Mouse (Mus musculus) intestine, postnatal 0 days (tissue): ENCODE measurements at regions not wholly inside any gene's neighbourhood (a gene's known extent, or its start where the extent isn't known, plus 50 kb on each side); places are given as distances from the start of the nearest gene placed in this dataset.

Experiments
- ATAC-seq: fragments of 200-750 bp; cut with Nextera tagmentation; 2 replicates; pipeline ENCODE4 v1.8.0; 2017; ENCODE audit warnings: mild to moderate bottlenecking, moderate TSS enrichment, moderate library complexity
- H3K27ac ChIP-seq: fragments of 300-500 bp; sonication (generic); 2 replicates; pipeline ENCODE4 v1.5.1; 2014; ENCODE audit warnings: mild to moderate bottlenecking, low read depth, low read length, moderate library complexity
- H3K27me3 ChIP-seq: fragments of 300-500 bp; sonication (generic); replicated peaks from 2 replicates; pipeline ENCODE4 v1.6.1; 2014; ENCODE audit warnings: low read length, mixed read lengths; ENCODE audit not compliant: control insufficient read depth, insufficient read depth
- H3K36me3 ChIP-seq: fragments of 300-500 bp; sonication (generic); 2 replicates; pipeline ENCODE4 v1.6.1; 2014; ENCODE audit warnings: mild to moderate bottlenecking, moderate library complexity; ENCODE audit not compliant: control insufficient read depth, insufficient read depth
- H3K4me1 ChIP-seq: fragments of 300-500 bp; sonication (generic); replicated peaks from 2 replicates; pipeline ENCODE4 v1.6.1; 2014; ENCODE audit warnings: antibody characterized with exemption, low read length, mixed read lengths; ENCODE audit not compliant: control insufficient read depth, insufficient read depth
- H3K4me2 ChIP-seq: fragments of 300-500 bp; sonication (generic); replicated peaks from 2 replicates; pipeline ENCODE4 v1.6.1; 2014; ENCODE audit warnings: low read depth, mild to moderate bottlenecking, moderate library complexity
- H3K4me3 ChIP-seq: fragments of 300-500 bp; sonication (generic); 2 replicates; pipeline ENCODE4 v1.5.1; 2014; ENCODE audit warnings: low read depth, low read length
- H3K9ac ChIP-seq: fragments of 300-500 bp; sonication (generic); 2 replicates; pipeline ENCODE4 v1.6.1; 2014; ENCODE audit warnings: mild to moderate bottlenecking, low read depth, low read length
- H3K9me3 ChIP-seq: fragments of 300-500 bp; sonication (generic); 2 replicates; pipeline ENCODE4 v1.6.1; 2016; ENCODE audit warnings: mixed run types; ENCODE audit not compliant: control insufficient read depth
- CTCF ChIP-seq: sonication (generic); IDR thresholded peaks from 2 replicates; pipeline ENCODE4 v1.5.1; 2016; ENCODE audit warnings: low read depth, mild to moderate bottlenecking, control low read depth, antibody characterized with exemption, moderate library complexity
- WGBS: fragments of 180-500 bp; shearing (Covaris S2); extraction: QIAGEN DNeasy Blood & Tissue Kit; methylation state at CpG from one replicate; pipeline ENCODE4 v1.1.7; 2014; 5-methylcytosine and 5-hydroxymethylcytosine counted together

DNA sequence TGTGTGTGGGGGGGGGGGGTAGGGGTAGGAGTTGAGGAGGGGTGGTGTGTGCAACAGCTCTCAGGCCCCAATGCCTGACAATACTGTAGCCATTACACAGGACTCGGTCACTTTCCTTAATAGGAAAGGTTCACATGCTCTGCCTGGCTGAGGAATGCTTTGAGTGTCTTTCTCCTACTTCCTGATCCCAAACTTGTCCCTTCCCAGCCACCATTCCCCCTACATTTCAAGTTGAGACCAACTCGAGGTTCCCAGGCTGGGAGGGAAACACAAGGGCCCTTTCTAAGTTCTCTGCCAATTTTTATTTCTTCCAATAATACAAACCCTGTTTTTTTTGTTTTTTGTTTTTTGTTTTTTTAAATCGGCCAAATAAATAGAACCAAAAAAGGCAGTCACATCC lies 264.6 kb downstream of the Gm45692 start:
- H3K9ac ChIP-seq = no peak overlapping the region
- H3K27me3 ChIP-seq = no peaks in the 10 kb centered on the region
- H3K4me3 ChIP-seq = no peak overlapping the region
- no peak overlapping the region for H3K27ac ChIP-seq
- ATAC-seq = no peak
- WGBS = 36% methylated on average over 3 of the region's 3 CpGs
- H3K4me1 ChIP-seq = no peaks in the 10 kb centered on the region
- no peak for TF ChIP-seq CTCF
- no peaks in the 10 kb centered on the region for H3K9me3 ChIP-seq
- no peaks in the 10 kb centered on the region for H3K36me3 ChIP-seq
- no peak overlapping the region for H3K4me2 ChIP-seq

DNA sequence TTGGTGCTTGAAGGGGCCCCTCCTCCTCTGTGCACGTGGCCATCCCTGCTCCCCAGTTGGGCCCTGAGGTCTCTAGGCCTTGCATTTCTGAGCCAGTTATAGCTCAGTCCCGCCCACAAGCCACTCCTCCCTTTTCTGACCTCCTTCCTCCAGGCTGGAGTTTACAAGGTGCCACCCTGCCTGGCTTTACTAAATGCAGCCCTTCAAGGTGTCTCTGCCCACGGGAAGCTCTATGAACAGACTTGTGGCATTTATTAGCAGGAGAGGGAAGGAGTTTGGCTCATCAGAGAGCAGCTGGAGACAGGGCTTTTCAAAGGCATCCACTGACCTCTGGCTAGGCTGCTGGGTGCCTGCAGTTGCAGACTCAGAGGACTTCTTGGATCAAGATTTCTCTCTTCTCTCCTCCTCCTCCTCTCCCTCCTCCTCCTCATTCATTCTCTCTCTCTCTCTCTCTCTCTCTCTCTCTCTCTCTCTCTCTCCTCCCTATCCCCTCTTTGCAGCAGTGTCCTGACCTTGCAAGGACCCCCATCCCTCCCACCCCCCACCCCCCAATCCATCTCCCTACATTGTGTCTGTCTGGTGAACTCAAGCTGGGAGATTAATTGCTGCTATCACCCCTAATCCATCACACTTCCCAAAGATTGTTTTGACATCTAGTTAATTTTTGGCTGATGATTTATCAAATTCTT lies 265.1 kb downstream of the Gm45692 start:
- H3K9me3 ChIP-seq = no peaks in the 10 kb centered on the region
- H3K36me3 ChIP-seq = no peaks in the 10 kb centered on the region
- H3K27me3 ChIP-seq = no peaks in the 10 kb centered on the region
- H3K9ac ChIP-seq = no peak overlapping the region
- WGBS = 11% methylated on average over 3 of the region's 3 CpGs
- no peak for TF ChIP-seq CTCF
- H3K27ac ChIP-seq = no peak overlapping the region
- no peak overlapping the region for H3K4me3 ChIP-seq
- H3K4me1 ChIP-seq = no peaks in the 10 kb centered on the region
- ATAC-seq = 0 out of 2 replicates have a peak, but pooled peaks have one; percentile 43
- H3K4me2 ChIP-seq = no peak overlapping the region

DNA sequence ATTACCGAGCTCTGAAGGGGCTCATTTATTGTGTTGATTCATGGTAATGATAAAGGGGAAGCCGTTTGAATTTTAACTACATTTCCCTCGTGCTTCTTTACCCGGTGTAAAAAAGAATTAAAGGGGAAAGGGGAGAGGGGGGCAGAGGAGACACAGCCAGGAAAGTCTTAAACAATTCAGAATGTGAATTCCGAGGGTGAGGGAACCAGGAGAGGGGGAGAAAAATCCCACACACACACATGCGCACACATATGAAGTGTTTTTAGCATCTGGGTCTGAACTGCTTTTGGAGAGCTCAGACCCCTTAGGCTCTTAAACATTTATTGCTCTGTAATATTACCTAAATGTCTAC lies 265.6 kb downstream of the Gm45692 start:
- Histone ChIP-seq H3K4me1 (no peaks in the 10 kb centered on the region), H3K9me3 (no peaks in the 10 kb centered on the region), H3K9ac (no peak overlapping the region), H3K27me3 (no peaks in the 10 kb centered on the region), H3K4me3 (no peak overlapping the region), H3K36me3 (no peaks in the 10 kb centered on the region), H3K27ac (no peak overlapping the region), H3K4me2 (no peak overlapping the region)
- TF ChIP-seq CTCF = no peak
- ATAC-seq = no peak
- 12% methylated on average over 6 of the region's 6 CpGs for WGBS

DNA sequence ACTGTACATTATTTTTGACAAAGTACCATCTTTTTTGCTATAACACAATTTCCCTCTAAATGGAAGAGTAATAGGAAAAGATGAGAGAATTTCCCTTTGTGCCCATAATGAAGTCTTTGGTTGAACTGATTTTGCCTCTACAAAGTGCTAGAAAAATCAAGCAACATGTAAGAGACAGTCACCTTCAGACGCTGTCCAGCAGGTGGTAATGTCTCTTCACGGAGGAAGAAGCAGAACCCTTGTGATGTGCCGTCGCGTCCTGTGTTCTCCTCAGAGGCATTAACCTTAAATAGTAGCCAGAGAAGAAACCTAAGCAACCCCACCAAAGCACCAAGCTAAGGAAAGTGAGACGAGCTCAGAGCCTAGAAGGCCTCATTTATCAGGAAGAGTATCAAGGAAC lies 275.7 kb downstream of the Gm45692 start:
- TF ChIP-seq CTCF = peak; percentile 56
- ATAC-seq = no peak
- no peak overlapping the region for H3K4me2 ChIP-seq
- no peak overlapping the region for H3K27ac ChIP-seq
- no peaks in the 10 kb centered on the region for H3K27me3 ChIP-seq
- H3K9ac ChIP-seq = no peak overlapping the region
- WGBS = 52% methylated on average over 6 of the region's 6 CpGs
- no peaks in the 10 kb centered on the region for H3K9me3 ChIP-seq
- no peaks in the 10 kb centered on the region for H3K4me1 ChIP-seq
- H3K4me3 ChIP-seq = no peak overlapping the region
- no peaks in the 10 kb centered on the region for H3K36me3 ChIP-seq

DNA sequence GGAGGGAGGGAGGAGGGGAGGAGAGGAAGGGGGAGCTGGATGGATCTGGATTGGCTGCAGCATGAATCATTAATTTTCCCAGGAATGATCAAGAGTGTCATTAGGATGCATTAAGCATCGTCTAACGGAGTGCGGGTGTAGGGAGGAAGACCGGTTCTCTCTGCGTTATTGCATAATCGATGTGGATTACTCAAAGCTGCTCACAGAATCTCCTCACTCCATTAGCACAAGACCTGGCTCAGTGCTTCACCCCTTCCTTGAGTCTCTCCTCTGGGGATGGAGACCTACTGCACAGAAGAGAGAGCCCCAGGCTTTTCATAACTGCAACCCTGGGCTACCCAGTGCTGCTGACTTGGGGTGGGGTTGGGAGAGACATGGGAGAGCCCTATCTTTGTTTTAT lies 300.7 kb downstream of the Gm45692 start:
- TF ChIP-seq CTCF = no peak
- no peaks in the 10 kb centered on the region for H3K36me3 ChIP-seq
- no peak overlapping the region for H3K4me3 ChIP-seq
- 57% methylated on average over 6 of the region's 6 CpGs for WGBS
- no peak overlapping the region for H3K4me2 ChIP-seq
- H3K27ac ChIP-seq = no peak overlapping the region
- no peaks in the 10 kb centered on the region for H3K27me3 ChIP-seq
- no peak overlapping the region for H3K9ac ChIP-seq
- no peaks in the 10 kb centered on the region for H3K9me3 ChIP-seq
- H3K4me1 ChIP-seq = no peaks in the 10 kb centered on the region
- no peak for ATAC-seq

DNA sequence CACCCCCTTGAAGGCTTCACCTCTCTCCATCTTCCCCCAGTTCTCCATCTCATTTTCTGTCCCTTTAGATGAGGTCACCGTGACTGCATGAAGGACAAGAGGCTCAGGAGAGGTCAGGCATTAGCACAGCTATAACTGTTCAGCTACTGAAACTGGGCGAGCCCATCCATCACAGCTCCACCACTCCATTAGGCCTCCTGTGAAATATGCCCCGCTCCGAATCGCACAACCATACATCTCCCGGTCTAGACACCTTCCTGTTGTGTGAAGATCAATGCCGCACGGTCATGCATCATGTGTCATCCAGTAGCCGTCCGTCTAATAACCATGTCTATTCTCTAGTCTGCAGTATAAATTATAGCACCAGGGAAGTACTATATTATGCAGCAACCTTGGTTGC lies 301.2 kb downstream of the Gm45692 start:
- no peak overlapping the region for H3K27ac ChIP-seq
- no peak for ATAC-seq
- H3K4me1 ChIP-seq = no peaks in the 10 kb centered on the region
- WGBS = 84% methylated on average over 10 of the region's 10 CpGs
- no peaks in the 10 kb centered on the region for H3K9me3 ChIP-seq
- H3K9ac ChIP-seq = no peak overlapping the region
- TF ChIP-seq CTCF = no peak
- no peaks in the 10 kb centered on the region for H3K27me3 ChIP-seq
- H3K4me2 ChIP-seq = no peak overlapping the region
- H3K4me3 ChIP-seq = no peak overlapping the region
- H3K36me3 ChIP-seq = no peaks in the 10 kb centered on the region

DNA sequence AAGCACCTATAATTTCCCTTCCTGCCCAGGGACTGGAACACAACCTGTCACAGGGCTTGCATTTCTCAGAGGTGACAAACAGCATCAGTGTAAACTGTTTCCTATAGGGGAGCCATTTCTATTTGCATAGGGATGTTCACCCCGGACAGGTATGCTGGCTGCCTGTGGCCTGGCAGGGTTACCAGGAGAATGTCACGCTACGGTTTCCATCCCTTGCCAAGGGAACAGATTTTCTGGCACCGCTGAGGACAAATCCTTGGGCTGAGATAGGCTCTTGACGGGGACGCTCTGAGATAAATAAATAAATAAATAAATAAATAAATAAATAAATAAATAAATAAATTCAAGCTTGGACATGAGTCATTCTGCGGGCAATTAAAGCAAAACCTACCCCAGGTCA lies 308.0 kb downstream of the Gm45692 start:
- no peaks in the 10 kb centered on the region for H3K4me1 ChIP-seq
- no peaks in the 10 kb centered on the region for H3K36me3 ChIP-seq
- 92% methylated on average over 7 of the region's 7 CpGs for WGBS
- no peak overlapping the region for H3K4me3 ChIP-seq
- no peaks in the 10 kb centered on the region for H3K9me3 ChIP-seq
- H3K4me2 ChIP-seq = no peak overlapping the region
- TF ChIP-seq CTCF = no peak
- H3K27ac ChIP-seq = no peak overlapping the region
- no peak overlapping the region for H3K9ac ChIP-seq
- no peak for ATAC-seq
- no peaks in the 10 kb centered on the region for H3K27me3 ChIP-seq
